Mouse (Mus musculus): ENCODE results near the gene Naa35. TPM values are rescaled to one million over a fixed set of nuclear protein-coding genes. Genes with fewer than 3 reads are reported as not detected.

The Naa35 gene
- polyA plus RNA-seq, 1 experiment from 2014 or later = 84.4 TPM

GRCm38 (mm10) chr13:59552286-59552685, 32.8 kb upstream of the Naa35 start:
- no peak overlapping the region for H3K9ac ChIP-seq (ENCODE audit: low read length)
- 95% methylated on average over 5 of the region's 5 CpGs for WGBS
- no peaks in the 10 kb centered on the region for H3K36me3 ChIP-seq (ENCODE audit: control insufficient read depth, insufficient read depth)
- H3K4me3 ChIP-seq (ENCODE audit: low read length) = no peak overlapping the region
- no peak overlapping the region for H3K27ac ChIP-seq (ENCODE audit: low read length)
- H3K4me2 ChIP-seq (ENCODE audit: low read depth, low read length) = no peak overlapping the region
- no peaks in the 10 kb centered on the region for H3K27me3 ChIP-seq (ENCODE audit: control insufficient read depth, insufficient read depth, low read length)
- no peak for ATAC-seq (replicated peaks; ENCODE audit: extremely low read depth, insufficient read depth, low FRiP score)
- H3K4me1 ChIP-seq (ENCODE audit: control insufficient read depth, insufficient read depth, low read length) = peaks cover 32% of the 10 kb centered on the region
- no peaks in the 10 kb centered on the region for H3K9me3 ChIP-seq (replicated peaks; ENCODE audit: control insufficient read depth, low read length)

DNA sequence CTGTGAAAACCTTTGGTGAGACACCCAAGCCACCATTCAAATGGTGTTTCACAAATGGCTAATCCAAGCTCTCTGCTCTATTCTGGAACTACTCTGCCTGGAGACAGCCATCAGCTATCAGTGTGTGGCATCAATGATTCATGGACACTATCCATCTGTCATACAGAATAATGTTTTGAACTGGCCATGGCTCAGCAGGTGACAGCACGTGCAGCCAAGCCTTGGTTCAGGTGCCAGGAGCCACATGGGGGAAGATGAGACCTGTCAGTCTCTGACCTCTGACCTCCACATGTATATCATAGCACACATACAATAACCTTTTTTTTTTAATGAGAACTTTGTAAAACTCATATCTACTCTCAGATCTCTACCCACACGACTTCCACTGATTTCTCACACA, 32.3 kb upstream of the Naa35 start:
- no peak overlapping the region for H3K27ac ChIP-seq (ENCODE audit: low read length)
- H3K36me3 ChIP-seq (ENCODE audit: control insufficient read depth, insufficient read depth) = no peaks in the 10 kb centered on the region
- no peaks in the 10 kb centered on the region for H3K27me3 ChIP-seq (ENCODE audit: control insufficient read depth, insufficient read depth, low read length)
- no peak overlapping the region for H3K4me2 ChIP-seq (ENCODE audit: low read depth, low read length)
- H3K9ac ChIP-seq (ENCODE audit: low read length) = no peak overlapping the region
- WGBS = 67% methylated on average over 2 of the region's 2 CpGs
- H3K9me3 ChIP-seq (replicated peaks; ENCODE audit: control insufficient read depth, low read length) = no peaks in the 10 kb centered on the region
- H3K4me1 ChIP-seq (ENCODE audit: control insufficient read depth, insufficient read depth, low read length) = peaks cover 29% of the 10 kb centered on the region
- H3K4me3 ChIP-seq (ENCODE audit: low read length) = no peak overlapping the region
- no peak for ATAC-seq (replicated peaks; ENCODE audit: extremely low read depth, insufficient read depth, low FRiP score)

- Histone ChIP-seq H3K4me1 (ENCODE audit: control insufficient read depth, insufficient read depth, low read length) (peaks cover 17% of the 10 kb centered on the region), H3K4me2 (ENCODE audit: low read depth, low read length) (no peak overlapping the region), H3K4me3 (ENCODE audit: low read length) (no peak overlapping the region), H3K27ac (ENCODE audit: low read length) (no peak overlapping the region), H3K9ac (ENCODE audit: low read length) (no peak overlapping the region), H3K9me3 (replicated peaks; ENCODE audit: control insufficient read depth, low read length) (no peaks in the 10 kb centered on the region), H3K36me3 (ENCODE audit: control insufficient read depth, insufficient read depth) (no peaks in the 10 kb centered on the region), H3K27me3 (ENCODE audit: control insufficient read depth, insufficient read depth, low read length) (no peaks in the 10 kb centered on the region)
- no peak for ATAC-seq (replicated peaks; ENCODE audit: extremely low read depth, insufficient read depth, low FRiP score)
- 66% methylated on average over 17 of the region's 17 CpGs for WGBS
Observed at GRCm38 (mm10) chr13:59554772-59555505, 30.1 kb upstream of the Naa35 start.

- ATAC-seq (replicated peaks; ENCODE audit: extremely low read depth, insufficient read depth, low FRiP score) = no peak
- no peak overlapping the region for H3K9ac ChIP-seq (ENCODE audit: low read length)
- peak overlapping the region; percentile 96 for H3K4me2 ChIP-seq (ENCODE audit: low read depth, low read length)
- 81% methylated on average over 8 of the region's 8 CpGs for WGBS
- no peak overlapping the region; the same call in 1 of the 2 replicates for H3K4me3 ChIP-seq (ENCODE audit: low read length)
- H3K27me3 ChIP-seq (ENCODE audit: control insufficient read depth, insufficient read depth, low read length) = no peaks in the 10 kb centered on the region
- H3K9me3 ChIP-seq (replicated peaks; ENCODE audit: control insufficient read depth, low read length) = no peaks in the 10 kb centered on the region
- H3K27ac ChIP-seq (ENCODE audit: low read length) = no peak overlapping the region
- H3K36me3 ChIP-seq (ENCODE audit: control insufficient read depth, insufficient read depth) = no peaks in the 10 kb centered on the region
- peaks cover 17% of the 10 kb centered on the region for H3K4me1 ChIP-seq (ENCODE audit: control insufficient read depth, insufficient read depth, low read length)
Observed at GRCm38 (mm10) chr13:59555613-59556192, 29.4 kb upstream of the Naa35 start.

- H3K4me3 ChIP-seq (ENCODE audit: low read length) = peak overlapping the region; percentile 85
- ATAC-seq (replicated peaks; ENCODE audit: extremely low read depth, insufficient read depth, low FRiP score) = peak; percentile 74
- H3K27me3 ChIP-seq (ENCODE audit: control insufficient read depth, insufficient read depth, low read length) = no peaks in the 10 kb centered on the region
- H3K4me2 ChIP-seq (ENCODE audit: low read depth, low read length) = peak overlapping the region; percentile 96
- peaks cover 17% of the 10 kb centered on the region for H3K4me1 ChIP-seq (ENCODE audit: control insufficient read depth, insufficient read depth, low read length)
- H3K36me3 ChIP-seq (ENCODE audit: control insufficient read depth, insufficient read depth) = no peaks in the 10 kb centered on the region
- peak overlapping the region; percentile 50 for H3K27ac ChIP-seq (ENCODE audit: low read length)
- 0% methylated on average over 35 of the region's 45 CpGs for WGBS
- no peaks in the 10 kb centered on the region for H3K9me3 ChIP-seq (replicated peaks; ENCODE audit: control insufficient read depth, low read length)
- H3K9ac ChIP-seq (ENCODE audit: low read length) = peak overlapping the region; percentile 85
Observed at GRCm38 (mm10) chr13:59556670-59557069, 28.4 kb upstream of the Naa35 start.

DNA sequence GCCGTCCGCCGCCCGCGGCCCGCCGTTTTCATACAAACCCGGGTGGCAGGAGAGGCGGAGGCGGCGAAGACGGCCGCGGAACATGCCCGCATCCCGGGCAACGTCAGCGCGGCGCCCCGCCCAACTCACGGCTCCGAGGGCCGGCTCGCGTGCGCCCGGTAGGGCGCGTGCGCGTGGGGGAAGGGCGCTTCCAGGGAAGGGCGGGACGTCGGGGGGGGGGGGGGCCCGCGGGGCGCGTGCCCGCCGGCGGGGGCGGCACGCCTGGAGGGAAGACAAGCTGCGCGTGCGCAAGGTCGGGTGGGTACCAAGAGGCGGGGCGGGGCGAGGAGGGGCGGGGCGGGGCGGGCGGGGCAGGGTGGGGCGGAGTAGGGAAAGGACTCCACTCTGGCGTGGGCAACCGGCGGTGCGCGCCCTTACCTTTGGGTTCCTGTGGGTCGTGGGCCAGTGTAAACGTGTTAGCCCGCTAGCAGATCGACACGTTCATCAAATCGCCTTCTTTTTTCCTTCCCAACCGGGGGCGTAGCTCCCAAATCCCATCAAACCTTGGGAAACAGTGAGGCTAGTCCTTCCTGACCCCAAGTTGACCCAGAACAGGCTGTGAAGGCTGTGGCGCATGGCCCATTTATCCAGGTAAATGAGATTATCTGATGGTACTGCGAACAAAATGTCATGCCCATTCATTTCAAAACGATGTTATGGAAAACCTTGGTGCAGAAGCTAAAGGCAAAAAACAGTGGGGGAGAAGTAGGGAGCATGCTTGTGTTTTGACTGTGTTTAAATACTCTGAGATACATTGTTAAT, 27.7 kb upstream of the Naa35 start:
- Histone ChIP-seq H3K9ac (ENCODE audit: low read length) (peak overlapping the region; percentile 85), H3K36me3 (ENCODE audit: control insufficient read depth, insufficient read depth) (no peaks in the 10 kb centered on the region), H3K4me1 (ENCODE audit: control insufficient read depth, insufficient read depth, low read length) (peaks cover 17% of the 10 kb centered on the region), H3K4me2 (ENCODE audit: low read depth, low read length) (peak overlapping the region; percentile 96), H3K27ac (ENCODE audit: low read length) (peak overlapping the region; percentile 50), H3K4me3 (ENCODE audit: low read length) (peak overlapping the region; percentile 85), H3K9me3 (replicated peaks; ENCODE audit: control insufficient read depth, low read length) (no peaks in the 10 kb centered on the region), H3K27me3 (ENCODE audit: control insufficient read depth, insufficient read depth, low read length) (no peaks in the 10 kb centered on the region)
- peak; percentile 94 for ATAC-seq (replicated peaks; ENCODE audit: extremely low read depth, insufficient read depth, low FRiP score)
- WGBS = under 1% methylated on average over 51 of the region's 73 CpGs

DNA sequence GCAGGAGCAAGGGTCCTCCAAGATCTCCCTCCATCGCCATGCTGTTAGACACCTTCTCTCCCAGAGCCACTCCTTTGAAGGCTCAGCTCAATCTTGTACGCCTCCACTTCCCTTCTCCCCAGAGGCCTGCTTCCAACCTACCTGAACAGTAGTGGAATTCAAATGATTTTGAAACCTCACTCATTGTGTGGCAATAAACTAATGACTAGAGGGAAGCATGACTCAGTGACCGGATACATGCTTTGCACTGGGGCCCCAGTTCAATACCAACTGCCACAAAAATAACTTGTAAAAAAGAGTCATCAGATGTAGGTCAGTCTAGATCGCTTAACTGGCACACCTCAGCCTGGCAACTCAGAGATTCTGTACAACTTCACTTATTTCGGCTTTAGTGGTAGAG, 26.3 kb upstream of the Naa35 start:
- H3K4me2 ChIP-seq (ENCODE audit: low read depth, low read length) = no peak overlapping the region
- no peaks in the 10 kb centered on the region for H3K27me3 ChIP-seq (ENCODE audit: control insufficient read depth, insufficient read depth, low read length)
- H3K36me3 ChIP-seq (ENCODE audit: control insufficient read depth, insufficient read depth) = no peaks in the 10 kb centered on the region
- no peak for ATAC-seq (replicated peaks; ENCODE audit: extremely low read depth, insufficient read depth, low FRiP score)
- 90% methylated on average over 5 of the region's 5 CpGs for WGBS
- H3K9me3 ChIP-seq (replicated peaks; ENCODE audit: control insufficient read depth, low read length) = no peaks in the 10 kb centered on the region
- no peak overlapping the region for H3K9ac ChIP-seq (ENCODE audit: low read length)
- no peak overlapping the region for H3K4me3 ChIP-seq (ENCODE audit: low read length)
- no peak overlapping the region for H3K27ac ChIP-seq (ENCODE audit: low read length)
- peaks cover 17% of the 10 kb centered on the region for H3K4me1 ChIP-seq (ENCODE audit: control insufficient read depth, insufficient read depth, low read length)

GRCm38 (mm10) chr13:59562471-59562870, 22.6 kb upstream of the Naa35 start:
- 68% methylated on average over 2 of the region's 2 CpGs for WGBS
- Histone ChIP-seq H3K4me1 (ENCODE audit: control insufficient read depth, insufficient read depth, low read length) (0 out of 2 replicates have a peak, but pooled peaks cover 2% of the 10 kb centered on the region), H3K4me2 (ENCODE audit: low read depth, low read length) (no peak overlapping the region), H3K27ac (ENCODE audit: low read length) (no peak overlapping the region), H3K9ac (ENCODE audit: low read length) (no peak overlapping the region), H3K4me3 (ENCODE audit: low read length) (no peak overlapping the region), H3K27me3 (ENCODE audit: control insufficient read depth, insufficient read depth, low read length) (no peaks in the 10 kb centered on the region), H3K9me3 (replicated peaks; ENCODE audit: control insufficient read depth, low read length) (no peaks in the 10 kb centered on the region), H3K36me3 (ENCODE audit: control insufficient read depth, insufficient read depth) (no peaks in the 10 kb centered on the region)
- no peak for ATAC-seq (replicated peaks; ENCODE audit: extremely low read depth, insufficient read depth, low FRiP score)

DNA sequence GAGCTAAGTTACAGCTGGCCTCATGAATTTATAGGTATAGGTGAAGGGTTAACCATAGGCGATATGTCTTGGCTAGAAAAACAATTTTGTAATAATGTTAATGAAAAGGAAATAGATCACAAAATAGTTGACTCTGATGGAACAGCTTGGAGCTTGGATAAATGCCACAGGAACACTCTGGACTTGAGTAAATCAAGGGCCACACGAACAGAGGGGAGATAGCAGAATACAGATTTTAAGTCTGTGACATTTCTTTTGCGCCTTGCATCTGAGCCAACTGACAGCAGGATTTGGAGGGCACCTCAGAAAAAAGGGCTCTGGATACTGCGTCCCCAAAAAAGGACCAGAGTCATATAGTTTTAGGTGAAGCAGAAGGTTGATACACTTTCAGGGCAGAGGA, 20.6 kb upstream of the Naa35 start:
- no peak overlapping the region for H3K27ac ChIP-seq (ENCODE audit: low read length)
- WGBS = 68% methylated on average over 4 of the region's 4 CpGs
- no peak for ATAC-seq (replicated peaks; ENCODE audit: extremely low read depth, insufficient read depth, low FRiP score)
- no peaks in the 10 kb centered on the region for H3K36me3 ChIP-seq (ENCODE audit: control insufficient read depth, insufficient read depth)
- H3K27me3 ChIP-seq (ENCODE audit: control insufficient read depth, insufficient read depth, low read length) = no peaks in the 10 kb centered on the region
- no peak overlapping the region for H3K9ac ChIP-seq (ENCODE audit: low read length)
- no peak overlapping the region for H3K4me2 ChIP-seq (ENCODE audit: low read depth, low read length)
- no peaks in the 10 kb centered on the region for H3K9me3 ChIP-seq (replicated peaks; ENCODE audit: control insufficient read depth, low read length)
- no peak overlapping the region for H3K4me3 ChIP-seq (ENCODE audit: low read length)
- no peaks in the 10 kb centered on the region for H3K4me1 ChIP-seq (ENCODE audit: control insufficient read depth, insufficient read depth, low read length)
